Mouse (Mus musculus): ENCODE results near the gene Pcp4.

GRCm38 (mm10) chr16:96481791-96482190 is 14.4 kb downstream of the Pcp4 start:
- TF ChIP-seq CTCF (IDR thresholded peaks at IDR 0.05; ENCODE audit: low read depth, low read length) (no peak), POLR2A (IDR thresholded peaks at IDR 0.05; ENCODE audit: extremely low read depth, insufficient read depth, low read length) (no peak)

Data from liver, adult 2 months (tissue).